Mouse (Mus musculus): Measurements from ENCODE around the gene Spsb1.
A peak's percentile ranks its signal among the peaks of the same experiment; 100 is the strongest.

Spsb1 gene

GRCm38 (mm10) chr4:149918455-149919070 is 36.3 kb downstream of the Spsb1 start:
- no peak for DNase-seq (ENCODE audit: low spot score in 2 of 2)

- no peak for DNase-seq (ENCODE audit: low spot score in 2 of 2)
These were observed 38.0 kb downstream of the Spsb1 start for GRCm38 (mm10) chr4:149916831-149917230.

- no peak for DNase-seq (ENCODE audit: low spot score in 2 of 2)
These were observed 41.0 kb downstream of the Spsb1 start for GRCm38 (mm10) chr4:149913709-149914370.

GRCm38 (mm10) chr4:149912451-149912850 is 42.4 kb downstream of the Spsb1 start:
- no peak for DNase-seq (ENCODE audit: low spot score in 2 of 2)

GRCm38 (mm10) chr4:149910558-149910957 is 44.3 kb downstream of the Spsb1 start:
- no peak for DNase-seq (ENCODE audit: low spot score in 2 of 2)

GRCm38 (mm10) chr4:149909551-149909950 is 45.3 kb downstream of the Spsb1 start:
- DNase-seq (ENCODE audit: low spot score in 2 of 2), result no peak

- no peak for DNase-seq (ENCODE audit: low spot score in 2 of 2)
These were observed 45.9 kb downstream of the Spsb1 start for GRCm38 (mm10) chr4:149908923-149909322.

- DNase-seq (ENCODE audit: low spot score in 2 of 2), result no peak
These were observed 47.2 kb downstream of the Spsb1 start for GRCm38 (mm10) chr4:149907656-149908055.

GRCm38 (mm10) chr4:149906921-149907320 is 47.9 kb downstream of the Spsb1 start:
- DNase-seq (ENCODE audit: low spot score in 2 of 2), result no peak

GRCm38 (mm10) chr4:149905302-149905974 is 49.4 kb downstream of the Spsb1 start:
- DNase-seq (ENCODE audit: low spot score in 2 of 2), result no peak

GRCm38 (mm10) chr4:149903026-149903425 is 51.8 kb downstream of the Spsb1 start:
- DNase-seq (ENCODE audit: low spot score in 2 of 2), result no peak

GRCm38 (mm10) chr4:149901349-149901782 is 53.5 kb downstream of the Spsb1 start:
- DNase-seq (ENCODE audit: low spot score in 2 of 2), result no peak

GRCm38 (mm10) chr4:149897661-149898260 is 57.1 kb downstream of the Spsb1 start:
- no peak for DNase-seq (ENCODE audit: low spot score in 2 of 2)

GRCm38 (mm10) chr4:149896024-149896538 is 58.8 kb downstream of the Spsb1 start:
- DNase-seq (ENCODE audit: low spot score in 2 of 2), result no peak

GRCm38 (mm10) chr4:149895226-149895625 is 59.6 kb downstream of the Spsb1 start:
- DNase-seq (ENCODE audit: low spot score in 2 of 2), result no peak

GRCm38 (mm10) chr4:149894300-149894699 is 60.5 kb downstream of the Spsb1 start:
- no peak for DNase-seq (ENCODE audit: low spot score in 2 of 2)

- no peak for DNase-seq (ENCODE audit: low spot score in 2 of 2)
These were observed 61.2 kb downstream of the Spsb1 start for GRCm38 (mm10) chr4:149893611-149894151.

GRCm38 (mm10) chr4:149891172-149891960 is 63.5 kb downstream of the Spsb1 start:
- DNase-seq (ENCODE audit: low spot score in 2 of 2), result no peak

GRCm38 (mm10) chr4:149890551-149890950 is 64.3 kb downstream of the Spsb1 start:
- DNase-seq (ENCODE audit: low spot score in 2 of 2), result no peak

- peak; percentile 21 to 43 for DNase-seq (ENCODE audit: low spot score in 2 of 2)
These were observed 65.0 kb downstream of the Spsb1 start for GRCm38 (mm10) chr4:149889851-149890250.

Measured in frontal cortex, postnatal 25 days (tissue).